Mouse (Mus musculus) heart, embryonic 11.5 days (tissue): ENCODE data around the gene Ripply3. TPM values are rescaled to one million over a fixed set of nuclear protein-coding genes. Genes with fewer than 3 reads are reported as not detected.

Experiments used
- ATAC-seq: fragments of 200-750 bp; cut with Nextera tagmentation; replicated peaks from 2 replicates; pipeline ENCODE4 v1.8.0; 2017; ENCODE audit warnings: moderate library complexity; ENCODE audit not compliant: insufficient number of reproducible peaks, low FRiP score, low TSS enrichment
- H3K27ac ChIP-seq: fragments of 300-500 bp; sonication (generic); 2 replicates; pipeline ENCODE4 v1.5.1; 2014; ENCODE audit warnings: mild to moderate bottlenecking, low read depth, low read length
- H3K27me3 ChIP-seq: fragments of 300-500 bp; sonication (generic); 2 replicates; pipeline ENCODE4 v1.6.1; 2014; ENCODE audit warnings: mild to moderate bottlenecking, low read length, mixed read lengths; ENCODE audit not compliant: control insufficient read depth, insufficient read depth
- H3K36me3 ChIP-seq: fragments of 300-500 bp; sonication (generic); 2 replicates; pipeline ENCODE4 v1.6.1; 2014; ENCODE audit warnings: mild to moderate bottlenecking, low read length, moderate library complexity, mixed read lengths; ENCODE audit not compliant: control insufficient read depth, insufficient read depth
- H3K4me1 ChIP-seq: fragments of 300-500 bp; sonication (generic); 2 replicates; pipeline ENCODE4 v1.6.1; 2014; ENCODE audit warnings: low read length; ENCODE audit not compliant: control insufficient read depth, insufficient read depth
- H3K4me2 ChIP-seq: fragments of 300-500 bp; sonication (generic); 2 replicates; pipeline ENCODE4 v1.6.1; 2014; ENCODE audit warnings: mild to moderate bottlenecking, moderate library complexity
- H3K4me3 ChIP-seq: fragments of 300-500 bp; sonication (generic); 2 replicates; pipeline ENCODE4 v1.5.1; 2014; ENCODE audit warnings: low read depth, low read length
- H3K9ac ChIP-seq: fragments of 300-500 bp; sonication (generic); 2 replicates; pipeline ENCODE4 v1.6.1; 2014; ENCODE audit warnings: mild to moderate bottlenecking, low read depth, low read length, moderate library complexity
- H3K9me3 ChIP-seq: fragments of 300-500 bp; sonication (generic); replicated peaks from 2 replicates; pipeline ENCODE4 v1.6.1; 2016; ENCODE audit warnings: low read length; ENCODE audit not compliant: control insufficient read depth
- WGBS: fragments of 180-500 bp; shearing (Covaris S2); extraction: QIAGEN DNeasy Blood & Tissue Kit; methylation state at CpG from one replicate; pipeline ENCODE4 v1.1.7; 2014; ENCODE audit not compliant: insufficient replicate concordance; 5-methylcytosine and 5-hydroxymethylcytosine counted together
- polyA plus RNA-seq: library from polyadenylated mRNA; unstranded; fragments of >200 nt; fragmentation: Nextera tagmentation; extraction: Ambion mirVana; gene quantifications from 2 replicates; pipeline ENCODE4 v1.2.1, GENCODE M21; 2014

Ripply3 gene
- polyA plus RNA-seq, 1 experiment from 2014 or later: 6.0 TPM

DNA sequence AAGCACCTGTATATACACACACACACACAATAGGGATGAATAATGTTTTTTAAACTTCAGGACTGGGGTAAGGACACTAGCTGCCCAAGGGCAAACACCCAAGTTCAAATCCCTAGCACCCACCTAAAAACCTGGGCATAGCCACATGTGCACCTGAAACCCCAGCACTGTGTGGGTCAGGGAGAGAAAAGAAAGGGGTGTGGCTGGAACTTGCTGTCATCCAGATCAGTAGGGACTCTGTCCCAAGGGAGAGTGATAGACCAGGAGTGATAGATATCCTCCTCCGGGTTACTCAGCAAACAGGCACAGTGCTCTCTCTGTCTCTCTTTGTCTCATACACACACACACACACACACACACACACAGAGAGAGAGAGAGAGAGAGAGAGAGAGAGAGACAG lies 16.8 kb upstream of the Ripply3 start:
- Histone ChIP-seq H3K9me3 (no peaks in the 10 kb centered on the region), H3K9ac (no peak overlapping the region), H3K4me2 (no peak overlapping the region), H3K4me3 (no peak overlapping the region), H3K27me3 (no peaks in the 10 kb centered on the region), H3K27ac (no peak overlapping the region), H3K4me1 (peaks cover 7% of the 10 kb centered on the region; the same call in 1 of the 2 replicates), H3K36me3 (no peaks in the 10 kb centered on the region)
- no peak for ATAC-seq
- 67% methylated on average over 1 of the region's 1 CpGs for WGBS

DNA sequence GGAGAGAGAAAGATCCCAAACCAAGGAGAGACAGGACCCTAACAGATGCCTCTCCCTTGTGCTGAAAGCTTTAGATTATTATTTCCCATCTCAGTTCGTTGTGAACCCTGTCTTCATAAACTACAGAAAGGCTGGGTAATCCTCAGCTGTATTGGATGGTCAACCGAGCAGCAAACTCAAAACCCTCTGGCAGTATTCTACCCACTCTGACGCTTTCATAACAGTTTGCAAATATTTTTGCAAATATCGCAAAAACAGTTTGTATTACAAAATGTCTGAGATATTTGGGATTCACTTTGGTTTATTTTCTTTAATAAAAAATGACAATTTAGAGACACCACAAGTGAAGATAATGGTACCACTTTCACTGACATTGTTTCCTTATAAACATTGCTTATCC lies 16.3 kb upstream of the Ripply3 start:
- H3K9ac ChIP-seq: no peak overlapping the region
- H3K36me3 ChIP-seq: no peaks in the 10 kb centered on the region
- H3K9me3 ChIP-seq: no peaks in the 10 kb centered on the region
- ATAC-seq: no peak
- peaks cover 7% of the 10 kb centered on the region; the same call in 1 of the 2 replicates for H3K4me1 ChIP-seq
- no peaks in the 10 kb centered on the region for H3K27me3 ChIP-seq
- peak overlapping the region; percentile 65 for H3K4me3 ChIP-seq
- H3K27ac ChIP-seq: no peak overlapping the region
- 79% methylated on average over 4 of the region's 4 CpGs for WGBS
- peak overlapping the region; percentile 88 for H3K4me2 ChIP-seq

DNA sequence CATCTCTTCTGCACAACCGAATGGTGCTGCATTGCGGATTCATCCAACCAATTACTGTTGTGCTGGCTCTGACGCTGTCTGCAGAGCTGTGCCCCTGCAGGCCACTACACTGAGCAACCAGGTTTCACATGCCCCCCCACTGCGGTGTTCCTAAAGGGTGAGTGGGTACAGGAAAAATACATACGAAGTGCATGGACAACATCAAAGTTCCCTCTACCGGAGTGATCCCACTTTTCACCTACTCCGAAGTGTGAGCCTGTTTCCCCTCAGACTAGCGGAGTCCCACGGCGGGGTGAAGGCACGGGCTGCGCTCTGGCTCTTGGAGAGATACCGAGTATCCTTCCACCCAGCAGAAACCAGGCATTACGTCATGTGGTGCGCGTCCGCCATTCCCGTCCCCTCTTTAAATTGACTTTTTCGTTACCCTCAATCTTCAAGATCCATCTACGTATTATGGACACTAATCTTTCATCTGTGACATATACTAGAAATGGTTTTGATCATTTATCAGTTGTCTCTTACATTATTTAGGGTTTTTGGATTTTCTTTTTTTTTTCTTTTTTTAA lies 15.5 kb upstream of the Ripply3 start:
- Histone ChIP-seq H3K36me3 (no peaks in the 10 kb centered on the region), H3K4me3 (peak overlapping the region; percentile 65), H3K9ac (peak overlapping the region; percentile 82), H3K4me2 (peak overlapping the region; percentile 88), H3K9me3 (no peaks in the 10 kb centered on the region), H3K27me3 (no peaks in the 10 kb centered on the region), H3K4me1 (peaks cover 7% of the 10 kb centered on the region; the same call in 1 of the 2 replicates), H3K27ac (peak overlapping the region; percentile 94)
- under 1% methylated on average over 20 of the region's 20 CpGs for WGBS
- ATAC-seq: peak; percentile 79

DNA sequence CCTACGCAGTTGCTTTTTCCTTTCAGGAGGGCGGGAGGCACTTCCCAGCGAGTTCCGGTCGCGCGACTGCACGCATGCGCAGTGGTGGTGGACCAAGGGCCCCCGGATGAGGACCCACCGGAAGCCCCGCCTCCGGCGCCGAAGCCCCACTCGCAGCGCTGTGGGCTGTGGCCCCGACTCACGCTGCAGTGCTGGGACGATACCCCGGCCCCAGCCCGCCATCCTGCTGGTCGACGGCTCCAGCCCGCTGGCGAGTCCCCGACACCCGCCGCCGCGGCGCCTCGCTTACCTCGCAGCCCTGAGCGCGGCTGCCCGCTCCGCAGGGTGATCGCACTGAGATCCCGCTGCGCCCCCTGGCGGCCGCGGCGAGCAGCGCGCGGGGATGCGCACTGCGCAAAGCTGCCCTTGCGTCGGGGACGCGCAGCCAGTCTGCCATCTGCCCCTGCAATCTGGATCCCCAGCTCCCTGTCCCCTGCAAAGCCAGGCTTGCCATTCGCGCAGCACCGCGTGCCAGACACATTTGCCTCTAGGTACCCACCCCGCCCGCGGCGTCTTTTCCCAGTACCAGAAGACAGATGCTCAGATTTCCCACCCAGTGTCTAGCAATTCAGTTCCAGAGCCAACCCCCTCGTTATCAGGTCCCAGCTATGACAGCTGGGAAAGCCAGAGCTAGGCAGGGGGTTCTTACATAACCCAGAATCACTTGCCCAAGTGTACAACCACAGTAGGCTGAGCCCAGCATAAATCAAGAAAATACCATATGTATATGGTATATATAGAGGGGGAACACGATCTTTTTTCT lies 14.8 kb upstream of the Ripply3 start, which contains the start of gene Hlcs:
TSS of gene Hlcs (minus strand) at position 343 of the 802 bp plus-strand sequence.
- no peaks in the 10 kb centered on the region for H3K27me3 ChIP-seq
- ATAC-seq: peak; percentile 92
- no peaks in the 10 kb centered on the region for H3K36me3 ChIP-seq
- peak within 1 kb of the TSS; percentile 65 for H3K4me3 ChIP-seq
- H3K4me1 ChIP-seq: peaks cover 7% of the 10 kb centered on the region; the same call in 1 of the 2 replicates
- under 1% methylated on average over 64 of the region's 64 CpGs for WGBS
- H3K27ac ChIP-seq: peak within 1 kb of the TSS; percentile 94
- no peaks in the 10 kb centered on the region for H3K9me3 ChIP-seq
- peak within 1 kb of the TSS; percentile 88 for H3K4me2 ChIP-seq
- H3K9ac ChIP-seq: peak within 1 kb of the TSS; percentile 82

DNA sequence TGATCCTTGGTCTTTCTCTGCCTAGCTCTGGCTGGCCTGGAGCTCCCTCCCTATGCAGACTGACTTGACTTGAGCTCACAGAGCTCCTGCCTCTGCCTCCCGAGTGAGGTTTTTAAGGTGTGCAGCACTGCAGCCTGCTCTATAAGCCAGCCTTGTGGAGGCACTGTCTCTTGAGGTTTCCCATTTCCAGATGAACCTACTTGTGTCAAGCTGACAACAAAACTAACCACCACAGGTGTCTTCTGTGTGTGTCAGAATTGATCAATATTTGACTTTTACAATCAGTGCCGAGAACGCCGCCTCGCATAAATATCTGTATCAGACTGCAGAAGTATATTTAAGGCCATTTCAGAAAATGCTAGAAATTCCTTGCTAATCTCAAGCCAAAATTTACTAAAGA lies 13.6 kb upstream of the Ripply3 start:
- H3K9me3 ChIP-seq: no peaks in the 10 kb centered on the region
- no peak overlapping the region for H3K27ac ChIP-seq
- 88% methylated on average over 5 of the region's 5 CpGs for whole genome bisulfite sequencing

DNA sequence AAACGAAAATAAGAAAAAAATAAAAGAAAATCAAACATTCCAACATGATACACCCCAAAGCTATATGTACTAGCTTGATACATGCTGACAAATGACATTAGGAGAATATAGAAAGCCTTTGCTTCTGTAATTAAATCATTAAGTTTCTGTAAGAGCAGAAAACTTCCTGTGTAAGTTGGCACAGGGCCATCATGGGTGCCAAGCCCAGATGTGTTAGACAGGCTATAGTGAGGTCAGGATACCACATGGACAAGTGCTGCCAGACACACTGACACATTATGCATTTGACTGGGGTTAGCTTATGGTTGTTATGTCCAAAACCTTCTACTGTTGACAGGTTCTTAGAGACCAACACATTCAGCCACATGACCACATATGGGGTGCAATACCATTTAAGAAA lies 13.0 kb upstream of the Ripply3 start:
- Histone ChIP-seq H3K27me3 (no peaks in the 10 kb centered on the region), H3K9ac (no peak overlapping the region), H3K4me1 (peaks cover 7% of the 10 kb centered on the region; the same call in 1 of the 2 replicates), H3K4me3 (no peak overlapping the region), H3K27ac (no peak overlapping the region), H3K9me3 (no peaks in the 10 kb centered on the region), H3K36me3 (no peaks in the 10 kb centered on the region), H3K4me2 (no peak overlapping the region)
- 38% methylated on average over 1 of the region's 1 CpGs for WGBS
- ATAC-seq: no peak

More for the DNA sequence above, 13.6 kb upstream of the Ripply3 start:
- Histone ChIP-seq H3K4me3 (no peak overlapping the region), H3K9ac (no peak overlapping the region), H3K36me3 (no peaks in the 10 kb centered on the region), H3K27me3 (no peaks in the 10 kb centered on the region), H3K4me2 (no peak overlapping the region), H3K4me1 (peaks cover 7% of the 10 kb centered on the region; the same call in 1 of the 2 replicates)
- ATAC-seq: no peak

DNA sequence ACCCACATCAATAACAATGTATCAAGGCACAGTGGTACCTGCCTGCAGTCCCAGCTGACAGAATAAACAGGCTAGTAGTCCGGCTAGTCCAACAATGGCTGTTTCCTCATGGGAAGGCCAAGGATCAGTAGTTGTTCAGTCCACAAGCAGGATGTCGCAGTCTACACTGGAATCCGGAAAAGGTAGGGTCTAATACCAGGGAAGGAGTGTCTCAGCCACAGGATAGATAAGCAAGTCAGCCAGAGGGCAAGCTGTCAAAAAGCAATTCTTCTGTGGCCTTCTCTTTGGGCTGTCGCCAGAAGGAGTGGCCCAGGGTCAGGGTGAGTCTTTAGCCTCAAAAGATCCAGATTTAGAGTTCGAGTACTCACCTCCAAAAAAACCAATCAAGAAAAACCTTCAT lies 10.5 kb upstream of the Ripply3 start:
- 63% methylated on average over 5 of the region's 5 CpGs for WGBS
- no peak overlapping the region for H3K4me3 ChIP-seq
- H3K4me1 ChIP-seq: peaks cover 7% of the 10 kb centered on the region; the same call in 1 of the 2 replicates
- no peaks in the 10 kb centered on the region for H3K27me3 ChIP-seq
- no peaks in the 10 kb centered on the region for H3K9me3 ChIP-seq
- H3K9ac ChIP-seq: no peak overlapping the region
- H3K4me2 ChIP-seq: no peak overlapping the region
- no peak for ATAC-seq
- H3K36me3 ChIP-seq: no peaks in the 10 kb centered on the region
- no peak overlapping the region for H3K27ac ChIP-seq

DNA sequence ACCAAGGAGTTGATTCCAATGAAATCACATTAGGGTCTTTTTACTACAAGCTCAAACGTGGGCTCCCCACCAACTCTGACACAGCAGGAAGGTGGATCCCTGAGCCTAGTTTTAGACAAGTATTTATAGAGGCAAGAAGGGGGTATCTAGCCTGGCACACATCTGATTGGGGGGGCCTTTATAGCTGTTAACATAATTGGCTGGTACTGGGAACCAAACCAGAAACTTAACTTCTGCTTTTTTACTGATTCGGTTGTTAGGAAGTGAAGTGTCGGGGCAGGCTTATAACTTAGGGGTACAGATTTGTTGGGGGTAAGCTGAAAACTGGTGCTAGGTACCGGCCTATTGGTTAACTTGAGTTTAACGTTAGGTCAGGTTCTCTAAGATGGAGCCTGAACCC lies 8.0 kb upstream of the Ripply3 start:
- WGBS: 72% methylated on average over 5 of the region's 5 CpGs
- Histone ChIP-seq H3K4me3 (no peak overlapping the region), H3K27me3 (no peaks in the 10 kb centered on the region), H3K27ac (no peak overlapping the region), H3K4me2 (no peak overlapping the region), H3K9ac (no peak overlapping the region), H3K9me3 (no peaks in the 10 kb centered on the region), H3K4me1 (no peaks in the 10 kb centered on the region), H3K36me3 (no peaks in the 10 kb centered on the region)
- no peak for ATAC-seq
